Mouse (Mus musculus) right cerebral cortex, adult 18-20 months (tissue): ENCODE data around the gene Slc25a26.

Source experiments
- DNase-seq: peaks from one replicate; pipeline ENCODE4 v3.0.0; 2022; ENCODE audit warnings: mixed read lengths

Gene Slc25a26

DNA sequence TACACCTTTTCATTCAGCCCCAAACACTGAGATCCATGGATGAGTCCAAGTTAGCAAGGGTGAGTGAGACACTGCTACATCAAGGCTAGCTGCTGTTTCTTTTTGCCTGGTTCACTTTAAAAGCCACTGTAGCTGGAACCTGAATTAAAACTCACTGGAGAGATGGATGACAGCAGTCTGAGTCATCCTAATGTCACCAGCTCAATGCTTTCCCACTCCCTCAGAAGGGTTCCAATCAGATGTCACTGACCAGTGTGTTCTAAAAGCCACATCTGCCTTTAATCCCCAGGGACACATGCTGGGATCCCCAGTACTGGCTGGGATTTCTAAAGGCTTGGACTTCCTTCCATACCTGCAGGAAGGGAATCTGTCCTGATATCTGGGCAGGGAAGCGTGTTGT is 141.9 kb downstream of the Slc25a26 start:
- DNase-seq, result no peak

DNA sequence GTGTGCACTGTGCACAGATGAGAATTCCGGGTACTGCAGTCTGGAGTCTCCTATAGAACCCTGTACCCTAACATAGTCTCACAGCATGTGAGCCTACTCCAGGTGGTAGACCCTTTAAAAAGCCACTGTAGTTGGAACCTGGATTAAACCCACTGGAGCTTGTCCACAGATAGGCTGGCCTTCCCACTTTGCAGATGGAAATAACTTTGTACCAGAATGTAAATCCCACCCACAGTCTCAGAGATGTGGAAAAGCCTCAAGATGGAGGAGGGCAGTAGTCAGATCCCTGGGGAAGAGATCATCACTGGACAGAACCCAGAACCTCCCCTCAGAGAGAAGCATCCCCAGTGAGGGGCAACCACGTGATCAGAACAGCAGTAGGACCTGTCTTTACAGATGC is 143.9 kb downstream of the Slc25a26 start:
- DNase-seq, result no peak

DNA sequence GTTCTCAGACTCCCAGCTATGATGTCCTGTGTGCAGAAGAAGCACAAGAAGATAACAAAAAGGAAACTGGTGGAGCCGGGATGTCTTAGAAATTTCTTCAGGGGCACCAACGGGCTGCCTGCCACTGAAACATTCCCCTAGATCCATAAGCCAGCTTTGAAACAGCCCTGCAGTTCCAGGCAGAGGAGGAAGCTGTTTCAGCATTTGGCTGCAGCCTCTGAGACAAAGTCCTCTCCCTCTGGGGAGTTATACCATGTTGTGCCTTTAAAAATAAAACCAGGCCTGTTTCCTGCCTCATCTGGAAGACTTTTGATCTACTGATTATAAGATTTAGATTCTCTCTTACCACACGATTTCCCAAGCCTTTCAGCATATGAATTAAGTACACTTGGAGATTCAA is 144.5 kb downstream of the Slc25a26 start:
- DNase-seq, result no peak

DNA sequence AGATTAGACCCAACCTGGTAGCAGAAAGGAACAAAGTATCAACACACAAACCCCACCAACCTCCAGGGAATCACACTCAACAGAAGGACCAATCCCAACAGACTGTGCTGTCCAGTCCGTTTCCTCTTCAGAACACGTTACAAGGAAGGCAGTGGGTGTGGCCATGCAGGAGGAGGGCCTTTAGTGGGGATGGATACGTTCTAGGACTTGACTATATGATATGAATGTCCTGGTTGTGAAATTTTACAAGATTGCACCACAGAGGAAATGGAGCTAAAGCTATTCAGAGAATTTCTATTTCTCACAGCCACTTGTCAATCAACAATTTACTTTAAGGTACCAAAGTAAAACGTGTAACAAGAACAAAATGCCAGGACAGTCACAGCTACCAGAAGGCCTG is 145.6 kb downstream of the Slc25a26 start:
- DNase-seq, result no peak

DNA sequence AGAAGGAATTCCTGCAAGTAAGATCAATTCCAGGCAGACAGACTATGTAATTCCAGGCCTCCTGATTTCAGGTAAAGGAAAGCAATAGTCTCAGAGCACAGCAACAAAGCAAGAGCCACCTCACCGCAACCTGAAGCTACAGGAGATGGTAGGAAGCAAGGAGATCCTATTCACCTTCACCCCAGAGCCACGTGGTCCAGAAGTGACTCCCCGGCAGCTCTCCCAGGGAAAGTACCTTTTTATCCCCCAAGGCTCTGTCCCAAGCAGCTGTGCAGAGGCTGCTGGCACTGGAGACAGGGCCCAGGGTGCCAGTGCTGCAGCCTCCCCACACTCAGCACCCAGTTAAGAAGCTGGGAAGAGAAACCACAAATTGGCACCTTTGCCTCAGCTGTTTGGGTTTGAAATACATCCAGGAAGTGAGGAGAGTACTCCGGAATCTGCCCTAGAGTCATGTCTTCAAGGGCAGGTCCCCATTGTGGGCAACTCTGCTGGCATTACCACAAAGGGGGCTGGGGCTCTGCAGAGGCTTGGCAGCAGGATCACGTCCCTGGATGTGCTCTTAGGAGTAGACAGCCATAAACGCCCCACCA is 146.2 kb downstream of the Slc25a26 start:
- no peak for DNase-seq

DNA sequence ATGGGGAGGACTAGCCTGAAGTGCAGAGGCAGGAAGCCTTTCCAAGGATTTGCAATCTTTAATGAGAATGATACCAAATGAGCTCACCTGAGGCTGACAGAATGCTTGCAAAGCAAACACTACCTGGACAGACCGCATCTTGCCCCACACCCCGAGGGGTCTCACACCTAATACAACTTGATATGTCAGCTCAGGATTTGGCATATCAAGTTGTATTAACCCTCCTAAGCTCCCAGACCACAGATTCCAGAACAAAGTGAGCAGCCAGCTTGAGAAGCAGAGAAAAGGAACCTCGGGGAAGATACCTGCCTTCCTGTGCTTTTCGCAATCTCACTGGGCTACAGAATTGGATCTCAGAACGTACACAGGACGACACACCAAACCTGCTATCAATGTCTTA is 146.8 kb downstream of the Slc25a26 start:
- DNase-seq, result no peak

DNA sequence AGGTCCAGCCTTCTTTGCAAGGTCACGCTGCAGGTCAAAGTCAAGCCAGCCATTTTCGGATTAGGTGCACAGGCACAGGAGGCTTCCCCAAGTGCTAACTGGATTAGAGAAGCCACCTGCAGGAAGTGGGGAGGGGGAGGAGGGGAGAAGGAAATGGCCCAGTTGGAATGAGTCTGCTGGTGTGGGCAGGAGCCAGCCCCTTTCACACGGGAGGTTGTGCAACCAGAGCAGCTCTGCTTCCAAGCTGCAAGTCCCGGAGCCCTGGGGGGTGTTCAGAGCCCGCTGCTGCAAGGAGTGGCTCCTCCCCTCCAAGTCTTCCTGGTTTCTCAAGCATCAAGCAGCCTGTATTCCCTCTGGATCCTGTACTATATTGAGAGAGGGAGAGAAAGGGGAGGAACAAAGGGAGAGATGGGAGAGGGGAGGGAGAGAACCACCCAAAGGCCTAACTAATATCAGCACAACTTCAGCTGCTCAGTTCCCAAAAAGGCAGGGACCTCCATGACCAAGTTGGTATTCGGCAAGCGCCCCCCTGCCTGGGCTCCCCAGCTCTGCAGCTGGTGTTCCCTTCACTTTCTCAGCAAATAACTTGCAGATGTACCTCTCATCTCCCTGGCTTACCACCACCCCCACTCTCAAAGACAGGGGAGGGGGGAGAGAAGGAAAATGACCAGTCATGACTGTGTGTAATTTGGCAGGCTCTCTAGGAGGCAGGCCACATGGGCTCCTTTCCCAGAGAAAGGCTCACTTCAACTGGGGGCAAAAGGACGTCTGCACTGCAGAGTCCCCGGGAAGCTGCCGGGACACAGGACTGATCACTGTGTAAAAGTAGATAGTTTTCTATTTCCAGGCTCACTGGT is 147.7 kb downstream of the Slc25a26 start:
- peak; percentile 45 for DNase-seq

DNA sequence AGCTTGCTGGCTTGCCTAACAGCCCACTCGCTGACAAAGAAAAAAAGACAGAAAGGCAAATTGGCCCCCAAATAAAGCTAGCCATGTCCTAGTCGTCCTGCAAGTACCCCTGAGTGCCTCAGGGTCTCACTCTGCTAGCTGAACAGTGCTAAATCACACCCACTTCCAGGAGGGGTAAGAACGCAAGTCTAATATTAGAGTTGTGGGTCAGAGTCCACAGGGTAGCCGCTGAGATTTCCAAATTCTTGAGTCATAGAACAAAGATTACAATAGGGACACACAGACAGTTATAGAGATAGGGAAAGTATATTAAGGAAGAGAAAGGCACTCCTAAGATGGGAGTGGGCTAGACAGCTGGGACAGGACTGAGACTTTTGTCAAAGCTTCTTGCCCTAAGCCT is 148.4 kb downstream of the Slc25a26 start:
- no peak for DNase-seq

DNA sequence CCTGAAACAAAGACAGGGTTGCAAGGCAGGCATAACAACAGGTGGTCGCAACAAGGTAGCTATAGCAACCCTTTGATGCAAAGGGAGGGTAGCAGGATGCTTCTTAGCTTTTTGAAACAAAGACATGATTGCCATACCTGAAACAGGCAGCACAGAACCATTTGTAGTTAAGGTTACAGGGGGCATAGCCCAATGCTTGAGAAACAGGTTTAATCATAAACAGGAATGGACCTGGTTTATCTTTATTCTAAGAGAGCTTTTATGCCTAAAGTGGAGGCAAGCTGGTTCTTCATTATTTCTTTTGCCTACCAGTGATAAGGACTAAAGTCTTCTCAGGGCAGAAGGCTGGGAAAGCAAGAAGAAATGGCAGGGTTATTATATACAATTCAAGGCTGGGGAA is 149.5 kb downstream of the Slc25a26 start:
- DNase-seq, result no peak

DNA sequence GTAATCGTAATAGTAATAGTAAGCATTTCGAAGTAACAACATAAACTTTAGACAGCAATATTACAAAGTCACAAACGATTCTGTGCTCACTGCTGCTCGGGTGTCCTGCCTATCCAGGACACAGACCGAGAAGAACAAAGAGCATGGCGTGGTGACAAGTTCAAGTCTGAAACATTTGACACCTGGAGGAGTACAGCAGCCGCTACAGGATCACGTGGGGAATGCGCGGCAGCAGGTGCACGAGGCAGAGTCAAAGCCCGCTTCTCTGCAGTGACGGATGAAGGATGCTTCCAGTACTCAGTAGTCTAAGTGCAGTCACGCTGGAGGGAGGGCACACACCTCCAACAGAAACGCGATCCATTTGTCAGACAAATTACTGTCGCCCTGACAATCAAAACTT is 151.4 kb downstream of the Slc25a26 start:
- no peak for DNase-seq

DNA sequence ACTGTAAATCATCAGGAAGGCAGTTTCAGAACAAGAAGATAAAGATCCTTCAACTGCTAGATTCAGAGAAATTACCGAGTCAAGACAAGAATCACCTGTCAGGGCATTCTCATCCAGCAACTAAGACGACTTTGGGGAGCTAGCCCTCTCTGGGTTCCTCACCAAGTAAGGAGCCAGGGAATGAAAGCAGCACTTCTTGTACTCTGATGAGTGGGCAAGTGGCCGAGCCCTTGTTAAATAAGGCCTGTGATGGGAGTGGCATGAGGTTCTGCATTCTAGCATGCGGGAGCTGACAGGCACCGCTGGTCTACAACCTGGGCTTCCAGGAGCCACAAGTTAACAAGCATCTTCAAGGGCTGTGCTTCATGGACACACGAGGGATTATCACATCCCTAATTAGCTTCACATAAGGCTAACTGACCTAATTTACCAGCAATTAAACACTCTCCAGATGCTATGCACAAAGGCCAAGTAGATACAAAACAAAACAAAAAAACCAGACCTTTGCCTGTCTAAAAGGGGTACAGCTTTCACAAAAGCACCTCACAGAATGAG is 152.6 kb downstream of the Slc25a26 start:
- DNase-seq, result no peak

DNA sequence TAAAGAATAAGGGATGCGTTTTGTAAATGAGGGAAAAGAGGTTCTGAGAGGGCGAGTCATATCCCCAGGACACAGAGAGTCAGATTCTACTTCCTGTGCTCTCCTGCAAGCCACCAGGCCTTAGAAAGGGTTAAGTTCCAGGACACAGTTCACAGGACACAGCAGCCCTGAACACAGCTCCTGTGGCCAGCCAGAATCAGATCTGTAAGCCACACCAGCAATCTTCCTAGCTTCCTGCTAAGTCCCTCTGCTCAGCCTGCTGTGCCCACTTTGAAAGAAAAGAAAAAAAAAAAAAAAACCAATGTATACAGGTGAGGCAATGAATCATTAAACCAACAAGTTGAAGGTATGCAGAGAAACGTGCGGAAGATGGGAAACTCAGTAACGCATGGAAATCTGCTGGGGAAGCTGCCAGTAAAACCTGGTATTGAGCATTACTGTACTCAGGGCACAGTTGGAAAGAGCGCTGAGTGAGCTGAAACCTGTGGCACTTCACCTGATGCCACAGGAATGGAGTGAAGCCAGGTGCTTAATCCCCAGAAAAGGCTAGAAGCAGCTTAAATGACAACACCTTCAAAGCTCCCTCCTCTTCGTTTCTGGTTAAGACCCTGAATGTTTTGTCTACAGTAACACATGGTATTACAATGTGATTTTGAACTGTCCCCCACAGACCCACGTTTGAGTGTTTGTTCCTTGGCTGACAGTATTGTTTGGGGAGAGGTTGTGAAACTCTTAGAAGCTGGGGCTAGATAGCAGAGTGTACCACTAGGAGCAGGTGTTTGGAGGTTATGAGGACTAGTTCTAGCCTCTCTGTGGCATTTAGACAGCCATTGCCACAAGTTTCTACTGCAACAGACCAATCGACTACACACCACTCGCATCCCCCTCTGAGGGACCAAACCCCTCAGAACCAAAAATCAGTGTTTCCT is 153.5 kb downstream of the Slc25a26 start:
- no peak for DNase-seq
